Mouse (Mus musculus) lung, adult 2 months (tissue): ENCODE measurements around the gene Ptprg.

Experiments used
- CTCF ChIP-seq: fragments of 200-500 bp; IDR thresholded peaks from 2 replicates; pipeline ENCODE4 v1.5.1; 2011; ENCODE audit warnings: mild to moderate bottlenecking, low read length, control low read depth; ENCODE audit not compliant: insufficient read depth
- POLR2A ChIP-seq: fragments of 200-500 bp; IDR thresholded peaks from 2 replicates; pipeline ENCODE4 v1.6.1; 2011; ENCODE audit warnings: low read depth, mild to moderate bottlenecking, control low read depth, low read length, borderline replicate concordance; ENCODE audit errors: extremely low read depth

GRCm38 (mm10) chr14:11680621-11681020 is 127.3 kb downstream of the Ptprg start:
- no peak for TF ChIP-seq CTCF
- no peak for TF ChIP-seq POLR2A
